Mouse (Mus musculus): ENCODE measurements around the gene Gm8890. TPM values are rescaled to one million over a fixed set of nuclear protein-coding genes. Genes with fewer than 3 reads are reported as not detected.
"Not testable (repeated sequence)": the region's sequence is repeated elsewhere in the genome, so short reads cannot be mapped to it uniquely, and the experiment has no call there.

The Gm8890 gene
- not detected in 2 replicates for polyA plus RNA-seq (2015; fragmentation: Nextera tagmentation; extraction: Ambion mirVana)

DNA sequence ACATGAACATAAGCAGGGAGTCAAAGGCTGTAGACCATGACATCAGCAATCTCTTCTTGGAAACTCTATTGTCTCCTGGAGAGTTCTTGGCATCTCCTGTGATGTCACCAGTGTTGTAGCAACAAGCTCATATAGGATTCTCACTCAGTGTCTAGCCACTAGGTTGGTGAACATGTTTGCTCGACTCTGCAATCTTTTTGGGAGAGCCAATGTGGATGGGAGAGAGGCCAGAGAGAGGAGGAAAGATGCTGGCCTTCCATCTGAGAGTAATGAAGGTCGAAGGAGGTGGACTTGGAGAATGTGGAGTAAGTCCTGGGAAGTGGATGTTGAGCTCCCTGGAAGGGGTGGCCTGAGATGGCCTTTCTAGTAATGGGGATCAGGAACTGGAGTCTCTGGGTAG is at the start of gene Gm8890:
Gene Gm8890, plus strand, starts transcription at position 301 of the 400 bp plus-strand sequence.
- not testable (repeated sequence) for H3K36me3 ChIP-seq; H3K4me1 ChIP-seq (replicated peaks); H3K9ac ChIP-seq (replicated peaks); H3K9me3 ChIP-seq; H3K4me2 ChIP-seq (replicated peaks); H3K27me3 ChIP-seq; ATAC-seq; H3K27ac ChIP-seq; H3K4me3 ChIP-seq (replicated peaks)
- WGBS = 18% methylated on average over 1 of the region's 2 CpGs

DNA sequence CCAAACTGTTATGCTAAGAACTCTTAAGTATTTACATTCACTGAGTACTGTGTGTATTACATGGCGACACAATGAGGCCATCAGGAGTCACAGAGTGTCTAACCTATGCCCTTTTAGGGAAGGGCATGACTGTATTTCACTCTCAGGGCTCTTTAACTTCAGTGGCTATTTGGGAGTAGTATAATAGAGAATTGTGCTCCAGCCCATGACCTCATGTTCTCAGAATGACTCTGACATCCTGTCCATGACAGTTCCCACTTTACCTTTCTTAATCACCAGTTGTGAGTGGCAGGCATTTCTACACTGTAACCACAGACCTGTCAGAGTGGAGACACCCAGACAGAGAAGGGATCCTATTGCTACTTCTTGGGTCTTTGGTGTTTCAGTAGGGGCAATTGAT is 388 bp downstream of the Gm8890 start:
- not testable (repeated sequence) for ATAC-seq

More for the DNA sequence above, 388 bp downstream of the Gm8890 start:
- not testable (repeated sequence) for H3K4me2 ChIP-seq (replicated peaks); H3K36me3 ChIP-seq; H3K27me3 ChIP-seq; H3K4me1 ChIP-seq (replicated peaks); H3K9ac ChIP-seq (replicated peaks); H3K27ac ChIP-seq; H3K4me3 ChIP-seq (replicated peaks); H3K9me3 ChIP-seq
- 84% methylated on average over 1 of the region's 1 CpGs for WGBS

Other genes with a start within 250 kb of the Gm8890 start
- gene Gm8879, start 128.4 kb upstream of the Gm8890 start, polyA plus RNA-seq (2015; fragmentation: Nextera tagmentation; extraction: Ambion mirVana) = not detected in 2 replicates
- gene Gm5861, start 73.0 kb upstream of the Gm8890 start, polyA plus RNA-seq (2015; fragmentation: Nextera tagmentation; extraction: Ambion mirVana) = not detected in 2 replicates
- gene Speer1, start 85.5 kb downstream of the Gm8890 start, polyA plus RNA-seq (2015; fragmentation: Nextera tagmentation; extraction: Ambion mirVana) = not detected in 2 replicates
- not detected in 2 replicates for gene Gm8897, start 160.4 kb downstream of the Gm8890 start, polyA plus RNA-seq (2015; fragmentation: Nextera tagmentation; extraction: Ambion mirVana)
- not detected in 2 replicates for gene Gm8906, start 246.7 kb downstream of the Gm8890 start, polyA plus RNA-seq (2015; fragmentation: Nextera tagmentation; extraction: Ambion mirVana)